Mouse (Mus musculus) embryonic fibroblast, embryonic 13.5 days (primary cell): ENCODE measurements around the gene C2cd4c.

Experiments used
- CTCF ChIP-seq: IDR thresholded peaks from 2 replicates; pipeline ENCODE4 v1.5.1; 2011; ENCODE audit warnings: mild to moderate bottlenecking, control low read depth, low read length, moderate library complexity, borderline replicate concordance; ENCODE audit not compliant: insufficient read depth
- POLR2A ChIP-seq: IDR thresholded peaks from 2 replicates; pipeline ENCODE4 v1.6.1; 2011; ENCODE audit warnings: low read depth, mild to moderate bottlenecking, control low read depth, low read length, moderate library complexity

- TF ChIP-seq CTCF: no peak
- TF ChIP-seq POLR2A: no peak
These were observed 39.5 kb downstream of the C2cd4c start for GRCm38 (mm10) chr10:79574350-79574749.
